Mouse (Mus musculus) gastrocnemius, adult 2 months (tissue): ENCODE data around the gene Gria2. TPM values are rescaled to one million over a fixed set of nuclear protein-coding genes. Genes with fewer than 3 reads are reported as not detected.

Experiments used
- DNase-seq: peaks from one replicate; pipeline ENCODE4 v3.0.0; 2022
- H3K27ac ChIP-seq: fragments of 200-600 bp; 2 replicates; pipeline ENCODE4 v1.8.1; 2022; ENCODE audit warnings: mild to moderate bottlenecking
- H3K4me3 ChIP-seq: fragments of 200-600 bp; 2 replicates; pipeline ENCODE4 v1.8.1; 2022; ENCODE audit warnings: mild to moderate bottlenecking, moderate library complexity
- CTCF ChIP-seq: fragments of 200-600 bp; IDR thresholded peaks from 2 replicates; pipeline ENCODE4 v1.8.1; 2022; ENCODE audit warnings: antibody characterized with exemption, mild to moderate bottlenecking, moderate library complexity
- intact Hi-C: fragments of 180-260 bp; cut with DNase I; formaldehyde crosslinking; loops from one replicate; pipeline ENCODE4 v1.15.1; 2025
- microRNA-seq: library from miRNA; unstranded; fragments of <30 nt; microRNA quantifications from one replicate; pipeline ENCODE4 v1.2.0, GENCODE M21; 2021
- total RNA-seq, 2 experiments: library from RNA; stranded (reverse); gene quantifications; 2 replicates each; pipeline ENCODE4 v1.2.3; 2021

Gria2 gene
- total RNA-seq, 2 experiments from 2014 or later: 0.06 TPM; not detected in 1

- no peak for DNase-seq
- no peak overlapping the region for H3K27ac ChIP-seq
- intact Hi-C loops: no loop called here
- no peak for TF ChIP-seq CTCF
- H3K4me3 ChIP-seq: no peak overlapping the region
Observed at GRCm38 (mm10) chr3:80758955-80759354, 43.7 kb downstream of the Gria2 start.

DNA sequence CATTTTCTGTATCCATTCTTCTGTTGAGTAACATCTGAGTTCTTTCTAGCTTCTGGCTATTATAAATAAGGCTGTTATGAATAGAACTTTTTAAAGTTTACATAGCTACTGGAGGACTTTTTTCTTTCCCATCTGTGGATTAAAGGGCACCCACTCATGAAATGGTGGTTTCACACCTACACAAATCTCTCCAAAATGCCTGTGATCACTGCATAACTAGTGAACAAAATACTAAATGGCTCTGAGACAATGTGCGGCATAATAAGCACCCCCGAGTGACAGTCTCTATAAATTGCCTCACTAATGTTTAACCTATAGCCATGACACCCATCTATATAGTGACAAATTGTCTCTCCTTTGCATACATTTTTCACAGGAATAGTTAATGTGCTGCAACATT is 44.3 kb downstream of the Gria2 start:
- Histone ChIP-seq H3K4me3 (no peak overlapping the region), H3K27ac (no peak overlapping the region)
- no peak for TF ChIP-seq CTCF
- intact Hi-C loops: no loop called here
- DNase-seq: no peak

- Histone ChIP-seq H3K4me3 (no peak overlapping the region), H3K27ac (no peak overlapping the region)
- intact Hi-C loops: no loop called here
- DNase-seq: no peak
- no peak for TF ChIP-seq CTCF
Observed at GRCm38 (mm10) chr3:80750786-80751185, 51.8 kb downstream of the Gria2 start.

DNA sequence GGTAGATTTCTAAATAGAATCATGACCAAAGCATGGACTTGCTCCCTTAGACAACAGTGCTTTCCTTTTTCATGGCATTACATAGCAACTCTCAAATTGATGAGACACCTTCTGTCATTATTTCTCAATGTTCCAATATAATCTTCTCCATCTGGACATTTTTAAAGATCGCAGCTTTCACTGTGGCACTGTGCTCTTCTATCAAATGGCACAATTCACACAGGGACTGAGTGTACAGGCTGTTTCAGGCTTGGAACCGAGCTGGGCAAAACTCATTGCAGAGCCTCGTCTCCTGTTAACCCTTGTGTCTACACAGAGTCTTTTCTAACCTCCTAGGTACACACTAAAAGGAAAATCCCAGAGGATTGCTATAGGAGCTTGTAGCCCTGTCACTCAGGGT is 77.4 kb downstream of the Gria2 start:
- DNase-seq: no peak
- no peak overlapping the region for H3K4me3 ChIP-seq
- no peak for TF ChIP-seq CTCF
- no peak overlapping the region for H3K27ac ChIP-seq
- intact Hi-C loops: no loop called here

DNA sequence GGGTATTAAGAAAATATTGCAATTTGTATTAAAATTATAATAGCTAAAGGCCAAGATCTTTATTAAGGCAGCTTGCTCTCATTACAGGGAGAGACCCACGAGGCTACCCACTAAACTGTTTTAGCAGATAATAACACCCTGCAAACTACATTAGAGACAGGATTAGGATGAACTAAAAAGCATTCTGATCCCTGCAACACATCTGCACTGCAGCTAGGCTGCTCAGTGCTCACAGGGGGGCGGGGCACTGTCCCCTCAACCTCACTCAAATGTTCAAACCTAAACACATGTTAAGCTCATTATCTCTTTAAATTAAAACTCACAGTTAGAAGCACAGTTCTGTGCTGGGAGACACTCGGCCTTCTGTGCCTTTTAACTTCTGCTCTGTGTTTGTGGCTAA is 89.5 kb downstream of the Gria2 start:
- Histone ChIP-seq H3K27ac (no peak overlapping the region), H3K4me3 (no peak overlapping the region)
- TF ChIP-seq CTCF: no peak
- intact Hi-C loops: no loop called here
- DNase-seq: no peak

DNA sequence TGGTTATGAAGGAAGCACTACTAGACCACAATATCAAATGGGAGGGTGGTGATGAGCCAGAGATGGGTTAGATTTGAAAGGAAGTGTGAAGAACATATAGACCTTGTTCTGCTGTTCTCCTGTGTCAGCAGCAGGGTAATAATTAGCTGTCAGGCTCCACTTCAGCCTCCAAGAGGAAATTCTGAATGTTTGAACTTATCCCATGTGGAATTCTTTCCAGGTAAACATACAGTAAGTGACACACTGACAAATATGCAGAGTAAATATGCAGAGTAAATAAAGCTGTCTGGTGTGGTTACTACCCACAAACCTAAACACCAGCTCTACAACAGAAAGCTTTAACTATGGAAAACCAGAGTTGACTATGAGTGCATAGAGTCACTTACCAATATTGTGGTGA is 93.6 kb downstream of the Gria2 start:
- intact Hi-C loops: no loop called here
- DNase-seq: no peak
- TF ChIP-seq CTCF: no peak
- H3K4me3 ChIP-seq: no peak overlapping the region
- H3K27ac ChIP-seq: no peak overlapping the region

DNA sequence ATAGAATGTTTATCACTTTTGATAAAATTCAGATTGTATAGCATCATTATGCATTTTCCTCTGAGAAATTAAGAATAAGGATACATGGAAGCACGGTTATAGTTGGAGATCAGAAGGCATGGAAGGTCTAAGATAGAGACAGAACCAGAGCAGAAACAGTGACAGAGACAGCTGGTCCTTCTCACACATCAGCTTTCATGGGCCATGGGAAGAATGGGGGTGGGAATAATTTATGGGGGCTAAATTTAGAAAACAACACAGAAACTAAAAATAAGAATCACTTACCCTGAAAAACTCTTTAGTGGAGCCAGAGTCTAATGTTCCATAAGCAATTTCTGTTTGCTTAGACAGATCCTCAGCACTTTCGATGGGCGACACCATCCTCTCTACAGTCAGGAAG is 100.5 kb downstream of the Gria2 start:
- intact Hi-C loops: no loop called here
- no peak for TF ChIP-seq CTCF
- no peak overlapping the region for H3K27ac ChIP-seq
- DNase-seq: no peak
- no peak overlapping the region for H3K4me3 ChIP-seq

GRCm38 (mm10) chr3:80697523-80697922 is 105.1 kb downstream of the Gria2 start:
- no peak for DNase-seq
- no peak for TF ChIP-seq CTCF
- intact Hi-C loops: no loop called here

GRCm38 (mm10) chr3:80694965-80695364 is 107.7 kb downstream of the Gria2 start:
- no peak overlapping the region for H3K4me3 ChIP-seq
- no peak for DNase-seq
- H3K27ac ChIP-seq: no peak overlapping the region
- TF ChIP-seq CTCF: no peak
- intact Hi-C loops: no loop called here

More at GRCm38 (mm10) chr3:80697523-80697922, 105.1 kb downstream of the Gria2 start:
- Histone ChIP-seq H3K4me3 (no peak overlapping the region), H3K27ac (no peak overlapping the region)

DNA sequence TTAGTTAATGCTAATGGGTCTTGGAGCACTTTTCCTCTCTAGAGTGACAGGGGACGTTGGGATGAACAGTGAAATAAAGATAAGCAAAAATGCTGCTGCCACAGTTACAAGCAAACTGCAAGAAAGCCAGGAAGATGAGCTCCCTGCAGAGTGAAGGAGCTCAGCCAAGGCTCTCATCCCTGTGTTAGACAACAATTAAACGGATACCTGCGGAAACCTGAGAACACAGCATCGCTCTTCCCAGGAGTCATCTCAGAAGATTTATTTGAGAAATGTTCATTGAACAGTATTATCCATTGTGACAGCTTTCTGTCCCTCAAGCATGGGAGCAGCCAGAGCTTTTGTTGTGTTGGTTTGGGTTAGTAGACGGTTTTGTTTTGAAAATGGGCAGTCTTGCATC is 137.5 kb downstream of the Gria2 start:
- intact Hi-C loops: no loop called here

GRCm38 (mm10) chr3:80663293-80663692 is 139.3 kb downstream of the Gria2 start:
- intact Hi-C loops: no loop called here
- TF ChIP-seq CTCF: no peak
- H3K27ac ChIP-seq: no peak overlapping the region
- no peak overlapping the region for H3K4me3 ChIP-seq
- DNase-seq: no peak

More for the DNA sequence above, 137.5 kb downstream of the Gria2 start:
- DNase-seq: no peak
- no peak for TF ChIP-seq CTCF
- H3K4me3 ChIP-seq: no peak overlapping the region
- no peak overlapping the region for H3K27ac ChIP-seq

- no peak for DNase-seq
- intact Hi-C loops: no loop called here
- no peak overlapping the region for H3K27ac ChIP-seq
- no peak for TF ChIP-seq CTCF
- no peak overlapping the region for H3K4me3 ChIP-seq
Observed at GRCm38 (mm10) chr3:80661838-80662237, 140.8 kb downstream of the Gria2 start.

DNA sequence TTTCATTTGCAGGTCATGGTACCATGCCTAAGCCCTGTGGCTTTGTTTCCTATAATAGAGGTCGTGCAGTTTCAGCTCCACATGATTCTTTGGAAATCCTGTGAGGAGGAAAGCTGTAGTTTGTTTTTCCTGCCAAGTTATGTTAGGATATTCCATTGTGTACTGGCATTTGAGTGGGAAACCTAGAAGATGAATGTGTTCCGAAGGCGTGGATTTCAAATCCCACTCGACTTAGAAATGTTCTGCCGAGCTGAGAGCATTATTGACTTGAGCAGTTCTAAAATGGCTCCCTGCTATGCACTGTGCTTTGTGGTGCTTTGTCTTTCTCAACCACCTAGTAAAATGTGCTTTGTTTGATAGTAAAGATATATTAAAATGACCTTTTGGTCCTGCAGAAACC is 150.4 kb downstream of the Gria2 start:
- Histone ChIP-seq H3K27ac (no peak overlapping the region), H3K4me3 (no peak overlapping the region)
- DNase-seq: no peak
- no peak for TF ChIP-seq CTCF
- intact Hi-C loops: no loop called here

Small RNA genes lying within 50 kb of the gene (microRNA-seq; reads per million reads assigned to microRNA genes)
- not detected for gene Gm25749

Other genes starting within 250 kb of the Gria2 start
- gene Glrb, start 110.8 kb upstream of the Gria2 start, total RNA-seq: under 1 TPM in 1 of 2 experiments, not detected in 1; 0.11 TPM
- 1 to 10 TPM; 1.6 to 3.3 TPM for gene Pdgfc, start 233.6 kb upstream of the Gria2 start, total RNA-seq